Mouse (Mus musculus) neural tube, embryonic 14.5 days (tissue): ENCODE data around the gene Astn2. TPM values are rescaled to one million over a fixed set of nuclear protein-coding genes. Genes with fewer than 3 reads are reported as not detected.

Source experiments
- ATAC-seq: fragments of 200-750 bp; cut with Nextera tagmentation; 2 replicates; pipeline ENCODE4 v1.8.0; 2017; ENCODE audit warnings: low read depth, mild to moderate bottlenecking, moderate TSS enrichment, moderate library complexity
- H3K27ac ChIP-seq: fragments of 300-500 bp; sonication (generic); 2 replicates; pipeline ENCODE4 v1.5.1; 2014; ENCODE audit warnings: low read depth, mild to moderate bottlenecking, control low read depth, low read length, moderate library complexity, mixed read lengths
- H3K27me3 ChIP-seq: fragments of 300-500 bp; sonication (generic); 2 replicates; pipeline ENCODE4 v1.6.1; 2014; ENCODE audit warnings: low read length; ENCODE audit not compliant: control insufficient read depth, insufficient read depth
- H3K36me3 ChIP-seq: fragments of 300-500 bp; sonication (generic); 2 replicates; pipeline ENCODE4 v1.6.1; 2014; ENCODE audit warnings: low read length, mixed read lengths; ENCODE audit not compliant: control insufficient read depth, insufficient read depth
- H3K4me1 ChIP-seq: fragments of 300-500 bp; sonication (generic); 2 replicates; pipeline ENCODE4 v1.6.1; 2014; ENCODE audit warnings: low read length; ENCODE audit not compliant: control insufficient read depth, insufficient read depth
- H3K4me2 ChIP-seq: fragments of 300-500 bp; sonication (generic); 2 replicates; pipeline ENCODE4 v1.6.1; 2014; ENCODE audit warnings: mild to moderate bottlenecking, low read depth, low read length, control low read depth
- H3K4me3 ChIP-seq: fragments of 300-500 bp; sonication (generic); 2 replicates; pipeline ENCODE4 v1.5.1; 2014; ENCODE audit warnings: low read depth, low read length, control low read depth, mixed read lengths
- H3K9ac ChIP-seq: fragments of 300-500 bp; sonication (generic); replicated peaks from 2 replicates; pipeline ENCODE4 v1.6.1; 2014; ENCODE audit warnings: low read depth, mild to moderate bottlenecking, control low read depth, low read length, mixed read lengths
- H3K9me3 ChIP-seq: fragments of 300-500 bp; sonication (generic); 2 replicates; pipeline ENCODE4 v1.6.1; 2016; ENCODE audit warnings: low read length; ENCODE audit not compliant: control insufficient read depth
- WGBS: fragments of 180-500 bp; shearing (Covaris S2); extraction: QIAGEN DNeasy Blood & Tissue Kit; methylation state at CpG from one replicate; pipeline ENCODE4 v1.1.7; 2014; 5-methylcytosine and 5-hydroxymethylcytosine counted together
- polyA plus RNA-seq: library from polyadenylated mRNA; unstranded; fragments of >200 nt; fragmentation: Nextera tagmentation; extraction: Ambion mirVana; gene quantifications from 2 replicates; pipeline ENCODE4 v1.2.1, GENCODE M21; 2014

Gene Astn2
- polyA plus RNA-seq, 1 experiment from 2014 or later = 6.3 TPM

DNA sequence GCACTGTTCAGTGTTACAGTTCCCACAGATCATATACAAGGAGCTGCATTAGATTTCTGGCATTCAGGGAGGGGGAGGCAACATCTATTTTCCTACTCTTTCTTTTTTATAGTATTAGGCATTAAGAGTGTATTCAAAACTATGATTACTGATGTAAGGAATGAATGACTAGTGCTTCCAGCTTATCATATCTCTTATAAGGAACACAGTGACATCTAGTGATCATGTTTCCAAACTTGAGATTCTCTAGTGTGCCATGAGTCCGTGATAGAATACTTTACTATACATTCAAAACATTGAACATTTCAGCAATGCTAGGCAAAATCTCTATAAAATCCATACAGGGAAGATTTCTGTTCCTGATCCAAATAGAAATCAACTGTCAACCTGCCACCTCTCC lies 824.2 kb downstream of the Astn2 start:
- Histone ChIP-seq H3K9ac (no peak overlapping the region), H3K36me3 (no peaks in the 10 kb centered on the region), H3K4me1 (no peaks in the 10 kb centered on the region), H3K27ac (no peak overlapping the region), H3K27me3 (no peaks in the 10 kb centered on the region), H3K9me3 (no peaks in the 10 kb centered on the region), H3K4me2 (no peak overlapping the region), H3K4me3 (no peak overlapping the region)
- 80% methylated on average over 1 of the region's 1 CpGs for WGBS
- ATAC-seq = no peak

- Histone ChIP-seq H3K36me3 (no peaks in the 10 kb centered on the region), H3K9me3 (no peaks in the 10 kb centered on the region), H3K27ac (no peak overlapping the region), H3K9ac (no peak overlapping the region), H3K4me1 (no peaks in the 10 kb centered on the region), H3K4me2 (no peak overlapping the region), H3K27me3 (no peaks in the 10 kb centered on the region), H3K4me3 (no peak overlapping the region)
- 79% methylated on average over 4 of the region's 4 CpGs for WGBS
- no peak for ATAC-seq
Observed at GRCm38 (mm10) chr4:65565493-65565892, 838.9 kb downstream of the Astn2 start.

- Histone ChIP-seq H3K4me3 (no peak overlapping the region), H3K36me3 (no peaks in the 10 kb centered on the region)
- WGBS = 79% methylated on average over 6 of the region's 6 CpGs
Observed at GRCm38 (mm10) chr4:65548561-65548960, 855.9 kb downstream of the Astn2 start.

GRCm38 (mm10) chr4:65545582-65545981 lies 858.8 kb downstream of the Astn2 start:
- no peak for ATAC-seq
- Histone ChIP-seq H3K4me2 (no peak overlapping the region), H3K9me3 (no peaks in the 10 kb centered on the region), H3K4me1 (no peaks in the 10 kb centered on the region), H3K27ac (no peak overlapping the region), H3K4me3 (no peak overlapping the region), H3K27me3 (no peaks in the 10 kb centered on the region), H3K36me3 (no peaks in the 10 kb centered on the region), H3K9ac (no peak overlapping the region)
- WGBS = 86% methylated on average over 2 of the region's 2 CpGs

More at GRCm38 (mm10) chr4:65548561-65548960, 855.9 kb downstream of the Astn2 start:
- Histone ChIP-seq H3K9me3 (no peaks in the 10 kb centered on the region), H3K4me2 (no peak overlapping the region), H3K9ac (no peak overlapping the region), H3K27me3 (no peaks in the 10 kb centered on the region), H3K27ac (no peak overlapping the region), H3K4me1 (no peaks in the 10 kb centered on the region)
- ATAC-seq = no peak

DNA sequence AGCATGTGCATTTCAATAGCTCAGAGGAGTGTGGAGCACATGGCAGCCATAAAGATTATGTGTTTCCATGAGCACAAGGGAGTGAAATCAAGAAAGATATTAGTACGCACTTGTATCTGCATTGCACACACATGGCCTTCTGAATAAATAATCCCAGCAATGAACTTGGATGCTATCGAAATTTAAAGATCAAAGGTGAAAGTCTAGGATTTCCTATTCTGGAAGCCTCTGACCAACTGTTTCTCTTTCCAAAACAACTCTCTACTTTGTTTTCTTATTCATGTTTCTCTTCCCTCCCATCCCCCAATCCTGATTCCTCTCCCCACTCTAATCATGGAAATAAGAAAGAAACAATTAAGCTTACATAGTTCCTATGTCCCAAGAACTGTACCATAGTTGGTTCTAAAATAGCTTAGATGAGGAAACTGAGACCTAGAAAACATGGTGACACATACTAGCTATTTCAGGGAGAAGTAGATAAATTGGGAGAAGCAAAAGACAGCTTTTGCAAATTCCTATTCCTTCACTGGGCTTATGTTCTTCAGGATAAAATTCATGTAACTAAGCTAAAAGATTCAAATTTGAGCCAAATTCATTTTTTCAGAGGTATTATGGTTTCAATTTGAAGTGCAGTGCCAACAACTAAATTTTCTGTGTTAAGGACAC lies 872.2 kb downstream of the Astn2 start:
- Histone ChIP-seq H3K9ac (no peak overlapping the region), H3K4me2 (no peak overlapping the region), H3K27ac (no peak overlapping the region), H3K27me3 (no peaks in the 10 kb centered on the region), H3K36me3 (no peaks in the 10 kb centered on the region), H3K9me3 (no peaks in the 10 kb centered on the region), H3K4me1 (no peaks in the 10 kb centered on the region), H3K4me3 (no peak overlapping the region)
- 90% methylated on average over 2 of the region's 2 CpGs for WGBS
- ATAC-seq = no peak

GRCm38 (mm10) chr4:65531621-65532020 lies 872.8 kb downstream of the Astn2 start:
- no peaks in the 10 kb centered on the region for H3K36me3 ChIP-seq
- 79% methylated on average over 6 of the region's 6 CpGs for WGBS
- no peaks in the 10 kb centered on the region for H3K4me1 ChIP-seq
- H3K27ac ChIP-seq = no peak overlapping the region
- no peaks in the 10 kb centered on the region for H3K27me3 ChIP-seq
- H3K9me3 ChIP-seq = no peaks in the 10 kb centered on the region
- no peak overlapping the region for H3K4me2 ChIP-seq
- H3K9ac ChIP-seq = no peak overlapping the region
- no peak for ATAC-seq
- no peak overlapping the region for H3K4me3 ChIP-seq

- no peaks in the 10 kb centered on the region for H3K4me1 ChIP-seq
- no peak for ATAC-seq
- 69% methylated on average over 2 of the region's 2 CpGs for WGBS
Observed at GRCm38 (mm10) chr4:65530901-65531300, 873.5 kb downstream of the Astn2 start.

DNA sequence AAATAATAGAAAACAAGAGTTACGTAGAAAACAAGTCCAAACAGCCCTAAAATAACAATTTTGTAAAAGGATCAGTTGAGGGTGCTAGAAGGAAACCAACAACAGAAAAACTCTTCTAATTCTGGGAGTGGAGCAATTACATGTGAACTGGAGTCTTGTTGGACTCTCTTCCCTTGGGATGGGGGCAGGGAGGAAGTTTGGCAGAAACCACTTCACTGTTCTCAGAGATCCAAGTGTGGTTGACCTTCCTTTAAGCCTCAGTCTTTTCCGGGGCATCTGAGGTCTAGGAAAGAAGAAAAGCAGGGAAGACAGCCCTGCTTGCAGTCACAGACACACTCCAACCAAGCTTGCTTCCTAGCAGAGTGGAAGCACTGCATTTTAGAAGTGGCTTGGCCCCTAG lies 896.3 kb downstream of the Astn2 start:
- Histone ChIP-seq H3K4me1 (no peaks in the 10 kb centered on the region), H3K9me3 (no peaks in the 10 kb centered on the region), H3K9ac (no peak overlapping the region), H3K27ac (no peak overlapping the region), H3K27me3 (no peaks in the 10 kb centered on the region), H3K4me2 (no peak overlapping the region), H3K4me3 (no peak overlapping the region), H3K36me3 (no peaks in the 10 kb centered on the region)
- WGBS = 83% methylated on average over 2 of the region's 2 CpGs
- ATAC-seq = no peak

More at GRCm38 (mm10) chr4:65530901-65531300, 873.5 kb downstream of the Astn2 start:
- Histone ChIP-seq H3K27me3 (no peaks in the 10 kb centered on the region), H3K4me3 (no peak overlapping the region), H3K9me3 (no peaks in the 10 kb centered on the region), H3K9ac (no peak overlapping the region), H3K4me2 (no peak overlapping the region), H3K36me3 (no peaks in the 10 kb centered on the region), H3K27ac (no peak overlapping the region)

DNA sequence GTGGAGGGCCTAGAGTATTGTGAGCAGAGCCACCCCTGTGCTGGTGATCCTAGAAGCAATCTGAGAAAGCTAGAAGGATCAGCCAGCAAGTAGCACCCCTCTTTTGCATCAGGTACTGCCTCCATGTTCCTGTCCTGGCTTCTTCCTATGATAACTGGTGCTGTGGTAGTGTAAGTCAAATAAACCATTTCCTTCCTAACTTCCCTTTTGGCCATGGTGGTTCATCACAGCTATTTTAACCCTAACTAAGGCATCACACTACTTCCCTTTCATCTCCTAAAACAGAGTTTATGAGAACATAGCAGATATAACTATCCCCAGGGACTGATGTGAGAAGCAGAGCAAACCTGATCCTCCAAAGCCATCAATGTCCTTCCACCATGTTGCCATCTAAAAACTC lies 897.5 kb downstream of the Astn2 start:
- no peaks in the 10 kb centered on the region for H3K9me3 ChIP-seq
- ATAC-seq = no peak
- no peaks in the 10 kb centered on the region for H3K36me3 ChIP-seq
- H3K4me1 ChIP-seq = no peaks in the 10 kb centered on the region
- no peaks in the 10 kb centered on the region for H3K27me3 ChIP-seq
- no peak overlapping the region for H3K4me2 ChIP-seq
- H3K9ac ChIP-seq = no peak overlapping the region
- no peak overlapping the region for H3K4me3 ChIP-seq
- no peak overlapping the region for H3K27ac ChIP-seq
